Mouse (Mus musculus) monocyte, adult 5-6 weeks (primary cell): ENCODE data around the gene Dennd5b. TPM values are rescaled to one million over a fixed set of nuclear protein-coding genes. Genes with fewer than 3 reads are reported as not detected.
"Not testable (repeated sequence)": the region's sequence is repeated elsewhere in the genome, so short reads cannot be mapped to it uniquely, and the experiment has no call there.

Source experiments
- ATAC-seq: fragments of 153-309, 156-312 bp; replicated peaks from 2 replicates; pipeline ENCODE4 v1.8.0; 2017; ENCODE audit warnings: mild to moderate bottlenecking; ENCODE audit not compliant: low TSS enrichment, insufficient number of reproducible peaks, severe bottlenecking, poor library complexity, low FRiP score
- total RNA-seq: library from RNA; stranded (forward); fragments of 200-1000, 200-491, 200-594 nt; gene quantifications from 3 replicates; pipeline ENCODE4 v1.2.3, GENCODE M21; 2017

Dennd5b gene
- total RNA-seq, 1 experiment from 2014 or later = 4.7 TPM

- no peak for ATAC-seq
These were observed 50.3 kb downstream of the Dennd5b start for GRCm38 (mm10) chr6:149050978-149051723.

- no peak for ATAC-seq
These were observed 61.4 kb downstream of the Dennd5b start for GRCm38 (mm10) chr6:149040099-149040498.

GRCm38 (mm10) chr6:149032198-149032597, 69.3 kb downstream of the Dennd5b start:
- no peak for ATAC-seq

- no peak for ATAC-seq
These were observed 70.1 kb downstream of the Dennd5b start for GRCm38 (mm10) chr6:149031377-149031776.

GRCm38 (mm10) chr6:149018431-149018830, 83.0 kb downstream of the Dennd5b start:
- no peak for ATAC-seq

GRCm38 (mm10) chr6:149010766-149011301, 90.6 kb downstream of the Dennd5b start:
- no peak for ATAC-seq

- no peak for ATAC-seq
These were observed 96.5 kb downstream of the Dennd5b start for GRCm38 (mm10) chr6:149005009-149005408.

GRCm38 (mm10) chr6:148994327-148994999, 107.0 kb downstream of the Dennd5b start:
- 0 out of 2 replicates have a peak, but pooled peaks have one; percentile 17 for ATAC-seq

- ATAC-seq = no peak
These were observed 108.1 kb downstream of the Dennd5b start for GRCm38 (mm10) chr6:148993117-148994077.

- no peak for ATAC-seq
These were observed 108.9 kb downstream of the Dennd5b start for GRCm38 (mm10) chr6:148992373-148993116.

GRCm38 (mm10) chr6:148991660-148992372, 109.7 kb downstream of the Dennd5b start:
- ATAC-seq = no peak

- ATAC-seq = not testable (repeated sequence)
These were observed 111.5 kb downstream of the Dennd5b start for GRCm38 (mm10) chr6:148989792-148990491.

- ATAC-seq = peak; percentile 93
These were observed 115.5 kb downstream of the Dennd5b start for GRCm38 (mm10) chr6:148986003-148986402.

- no peak for ATAC-seq
These were observed 121.0 kb downstream of the Dennd5b start for GRCm38 (mm10) chr6:148980495-148980894.

GRCm38 (mm10) chr6:148975096-148975495, 126.4 kb downstream of the Dennd5b start:
- ATAC-seq = no peak

- no peak for ATAC-seq
These were observed 128.6 kb downstream of the Dennd5b start for GRCm38 (mm10) chr6:148972891-148973290.
